Mouse (Mus musculus): ENCODE results near the gene Tjp2. TPM values are rescaled to one million over a fixed set of nuclear protein-coding genes. Genes with fewer than 3 reads are reported as not detected.
"Not testable (repeated sequence)": the region's sequence is repeated elsewhere in the genome, so short reads cannot be mapped to it uniquely, and the experiment has no call there.

The Tjp2 gene
- polyA plus RNA-seq, 1 experiment from 2014 or later: 38.6 TPM

DNA sequence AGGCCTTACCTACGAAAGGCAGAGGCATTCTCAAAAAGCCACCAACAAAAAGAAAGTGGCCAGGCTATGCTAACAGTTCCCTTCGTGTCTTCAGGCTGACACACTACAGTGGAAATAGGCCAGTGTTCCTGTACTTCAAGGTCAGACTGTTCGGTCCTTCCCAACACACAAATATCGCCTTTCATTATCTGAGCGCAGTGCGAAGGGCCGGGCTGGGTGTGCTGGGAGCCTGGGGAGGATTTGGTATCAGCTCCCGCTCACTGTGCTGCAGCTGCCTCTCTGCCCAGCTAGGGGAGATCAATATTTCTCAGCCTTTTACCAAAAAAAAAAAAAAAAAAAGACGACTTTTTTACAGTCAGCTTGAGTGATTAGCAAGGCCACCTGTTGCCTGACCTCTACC lies 106.1 kb downstream of the Tjp2 start:
- Histone ChIP-seq H3K27me3 (no peaks in the 10 kb centered on the region), H3K36me3 (peaks cover 44% of the 10 kb centered on the region), H3K9ac (no peak overlapping the region), H3K9me3 (no peaks in the 10 kb centered on the region), H3K4me1 (no peaks in the 10 kb centered on the region), H3K27ac (no peak overlapping the region), H3K4me2 (no peak overlapping the region), H3K4me3 (no peak overlapping the region)
- 78% methylated on average over 9 of the region's 9 CpGs for WGBS
- no peak for ATAC-seq (ENCODE audit: borderline replicate concordance, extremely low read depth, low FRiP score, low TSS enrichment)

DNA sequence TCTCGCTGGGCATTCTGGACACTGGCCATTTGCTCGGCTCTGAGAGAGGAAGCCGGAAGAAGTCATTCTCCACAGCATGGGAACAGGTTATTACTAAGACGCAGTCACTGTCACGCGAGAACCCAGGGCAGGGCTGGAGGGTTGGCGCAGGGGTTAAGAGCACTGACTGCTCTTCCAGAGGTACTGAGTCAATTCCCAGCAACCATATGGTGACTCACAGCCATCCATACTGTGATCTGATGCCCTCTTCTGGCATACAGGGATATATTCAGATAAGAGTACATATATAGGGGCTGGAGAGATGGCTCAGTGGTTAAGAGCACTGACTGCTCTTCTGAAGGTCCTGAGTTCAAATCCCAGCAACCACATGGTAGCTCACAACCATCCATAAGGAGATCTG lies 113.2 kb downstream of the Tjp2 start:
- no peaks in the 10 kb centered on the region for H3K9me3 ChIP-seq
- H3K9ac ChIP-seq: no peak overlapping the region
- H3K4me2 ChIP-seq: no peak overlapping the region
- no peak overlapping the region for H3K4me3 ChIP-seq
- no peaks in the 10 kb centered on the region for H3K27me3 ChIP-seq
- no peaks in the 10 kb centered on the region for H3K4me1 ChIP-seq
- WGBS: 91% methylated on average over 7 of the region's 7 CpGs
- H3K36me3 ChIP-seq: peaks cover 58% of the 10 kb centered on the region
- no peak for ATAC-seq (ENCODE audit: borderline replicate concordance, extremely low read depth, low FRiP score, low TSS enrichment)
- no peak overlapping the region for H3K27ac ChIP-seq

DNA sequence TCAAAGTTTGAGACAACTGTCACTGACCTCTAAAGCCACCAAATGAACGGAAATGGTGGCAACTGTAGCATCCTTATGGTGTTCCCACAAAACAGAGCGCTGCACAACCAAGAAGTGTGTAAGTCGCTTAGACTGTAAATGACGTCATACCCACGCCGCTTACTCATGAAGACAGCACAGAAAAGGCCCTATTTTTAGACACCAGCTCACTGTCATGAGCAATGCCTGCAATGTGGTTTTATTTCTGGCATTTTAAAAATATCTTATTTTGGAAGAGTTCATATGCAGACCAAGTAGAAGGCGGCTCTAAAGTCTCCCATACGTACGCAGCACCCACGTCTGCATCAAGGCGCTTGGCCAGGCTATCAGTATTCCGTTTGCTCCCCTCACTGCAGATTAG lies 117.1 kb downstream of the Tjp2 start:
- Histone ChIP-seq H3K4me3 (no peak overlapping the region), H3K27ac (no peak overlapping the region), H3K9me3 (no peaks in the 10 kb centered on the region), H3K27me3 (no peaks in the 10 kb centered on the region), H3K36me3 (peaks cover 43% of the 10 kb centered on the region), H3K4me2 (no peak overlapping the region), H3K9ac (no peak overlapping the region), H3K4me1 (no peaks in the 10 kb centered on the region)
- ATAC-seq (ENCODE audit: borderline replicate concordance, extremely low read depth, low FRiP score, low TSS enrichment): no peak
- 87% methylated on average over 12 of the region's 12 CpGs for WGBS

DNA sequence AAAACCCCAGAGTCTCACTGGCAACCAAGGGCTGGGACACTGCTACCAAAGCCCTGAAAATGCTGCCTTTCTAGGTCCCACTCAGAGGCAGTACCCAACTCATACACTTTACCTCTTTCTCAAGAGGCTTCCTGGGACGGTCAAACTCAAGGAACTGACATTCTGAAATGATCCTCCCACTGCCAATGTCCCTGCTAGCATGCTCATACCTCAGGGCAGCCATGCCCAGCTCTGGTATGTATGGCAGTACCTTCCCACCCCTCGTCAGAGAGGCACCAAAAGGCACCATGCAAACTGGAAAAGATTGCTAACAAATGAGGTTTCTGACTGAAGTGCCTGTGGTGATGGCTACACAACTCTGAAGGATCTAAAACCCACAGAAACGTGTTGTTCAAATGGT lies 121.0 kb downstream of the Tjp2 start:
- Histone ChIP-seq H3K27ac (no peak overlapping the region), H3K4me3 (no peak overlapping the region), H3K9me3 (no peaks in the 10 kb centered on the region), H3K36me3 (peaks cover 29% of the 10 kb centered on the region), H3K4me1 (no peaks in the 10 kb centered on the region), H3K27me3 (no peaks in the 10 kb centered on the region), H3K9ac (no peak overlapping the region), H3K4me2 (no peak overlapping the region)
- ATAC-seq (ENCODE audit: borderline replicate concordance, extremely low read depth, low FRiP score, low TSS enrichment): no peak
- 65% methylated on average over 3 of the region's 3 CpGs for WGBS

DNA sequence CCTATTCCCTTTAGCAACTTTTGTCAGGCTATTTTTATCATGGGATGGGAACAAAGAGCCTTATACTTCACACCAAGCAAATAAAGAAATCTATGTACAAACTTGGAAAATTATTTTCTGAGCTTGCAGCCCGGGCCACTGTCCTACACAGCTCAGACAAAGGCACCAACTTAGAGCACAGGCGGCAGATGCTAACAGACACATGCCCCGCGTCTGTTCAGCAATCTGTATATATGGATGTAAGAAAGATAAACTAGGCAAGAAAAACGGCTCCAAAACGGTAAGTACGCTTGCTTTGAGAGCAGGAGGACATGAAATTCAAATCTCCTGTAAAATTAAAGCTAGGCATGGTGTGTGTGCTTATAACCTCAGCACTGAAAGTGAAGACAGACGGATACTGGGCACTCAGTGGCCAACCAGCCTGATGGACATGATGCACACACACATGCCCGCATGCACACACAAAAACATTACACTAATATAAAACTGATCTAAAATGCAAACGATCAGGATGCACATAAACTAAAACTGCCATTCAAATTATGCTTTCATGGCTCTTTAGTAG lies 122.2 kb downstream of the Tjp2 start:
- Histone ChIP-seq H3K4me3 (no peak overlapping the region), H3K36me3 (peaks cover 24% of the 10 kb centered on the region; the same call in 1 of the 2 replicates), H3K27ac (no peak overlapping the region), H3K9ac (no peak overlapping the region), H3K4me1 (no peaks in the 10 kb centered on the region), H3K27me3 (no peaks in the 10 kb centered on the region), H3K9me3 (no peaks in the 10 kb centered on the region), H3K4me2 (no peak overlapping the region)
- no peak for ATAC-seq (ENCODE audit: borderline replicate concordance, extremely low read depth, low FRiP score, low TSS enrichment)
- 85% methylated on average over 10 of the region's 10 CpGs for WGBS

DNA sequence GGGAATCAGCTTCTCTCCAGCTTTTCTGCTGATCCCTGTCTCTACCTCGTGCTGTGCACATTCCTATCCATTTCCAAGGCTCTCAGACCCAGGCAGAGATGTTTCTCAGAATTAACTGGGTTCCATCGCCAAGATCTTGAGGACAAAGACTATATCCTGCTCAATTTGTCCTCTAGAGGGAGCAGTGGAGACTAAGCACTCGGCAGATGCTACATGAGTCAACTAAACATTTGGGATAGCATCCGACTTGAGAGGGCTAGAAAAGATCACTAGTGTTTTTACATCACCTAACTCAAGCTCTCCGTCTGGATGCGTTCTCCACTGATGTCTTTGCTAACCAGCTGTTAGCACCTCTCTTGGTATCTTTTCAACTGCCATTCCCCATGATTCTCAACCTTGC lies 123.6 kb downstream of the Tjp2 start:
- ATAC-seq (ENCODE audit: borderline replicate concordance, extremely low read depth, low FRiP score, low TSS enrichment): no peak

DNA sequence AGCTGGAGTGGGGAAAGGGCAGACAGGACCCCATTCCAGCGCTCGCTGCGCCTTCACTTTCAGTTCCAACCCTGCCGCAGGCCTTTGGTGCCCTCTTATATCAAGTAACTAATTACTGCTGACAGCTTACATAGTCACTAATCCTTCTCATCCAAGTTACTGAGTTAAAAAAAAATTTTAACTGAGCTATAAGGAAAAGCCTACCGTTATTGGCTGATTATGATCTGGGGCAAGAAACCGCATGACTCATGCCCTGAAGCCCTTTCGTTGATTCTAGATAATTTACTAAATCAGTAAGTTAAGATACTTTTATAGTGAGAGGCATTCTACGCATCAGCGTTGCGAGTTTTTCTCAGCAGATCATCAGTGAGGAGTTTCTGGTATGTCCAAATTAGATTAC lies 126.1 kb downstream of the Tjp2 start:
- Histone ChIP-seq H3K9me3 (no peaks in the 10 kb centered on the region), H3K36me3 (peaks cover 27% of the 10 kb centered on the region; the same call in 1 of the 2 replicates), H3K9ac (no peak overlapping the region), H3K4me3 (no peak overlapping the region), H3K4me1 (no peaks in the 10 kb centered on the region), H3K27me3 (no peaks in the 10 kb centered on the region), H3K4me2 (no peak overlapping the region), H3K27ac (no peak overlapping the region)
- no peak for ATAC-seq (ENCODE audit: borderline replicate concordance, extremely low read depth, low FRiP score, low TSS enrichment)
- WGBS: 88% methylated on average over 10 of the region's 10 CpGs

More for the DNA sequence above, 123.6 kb downstream of the Tjp2 start:
- Histone ChIP-seq H3K27ac (no peak overlapping the region), H3K9me3 (no peaks in the 10 kb centered on the region), H3K4me1 (no peaks in the 10 kb centered on the region), H3K9ac (no peak overlapping the region), H3K4me3 (no peak overlapping the region), H3K36me3 (peaks cover 18% of the 10 kb centered on the region; the same call in 1 of the 2 replicates), H3K27me3 (no peaks in the 10 kb centered on the region), H3K4me2 (no peak overlapping the region)
- WGBS: 75% methylated on average over 6 of the region's 6 CpGs

DNA sequence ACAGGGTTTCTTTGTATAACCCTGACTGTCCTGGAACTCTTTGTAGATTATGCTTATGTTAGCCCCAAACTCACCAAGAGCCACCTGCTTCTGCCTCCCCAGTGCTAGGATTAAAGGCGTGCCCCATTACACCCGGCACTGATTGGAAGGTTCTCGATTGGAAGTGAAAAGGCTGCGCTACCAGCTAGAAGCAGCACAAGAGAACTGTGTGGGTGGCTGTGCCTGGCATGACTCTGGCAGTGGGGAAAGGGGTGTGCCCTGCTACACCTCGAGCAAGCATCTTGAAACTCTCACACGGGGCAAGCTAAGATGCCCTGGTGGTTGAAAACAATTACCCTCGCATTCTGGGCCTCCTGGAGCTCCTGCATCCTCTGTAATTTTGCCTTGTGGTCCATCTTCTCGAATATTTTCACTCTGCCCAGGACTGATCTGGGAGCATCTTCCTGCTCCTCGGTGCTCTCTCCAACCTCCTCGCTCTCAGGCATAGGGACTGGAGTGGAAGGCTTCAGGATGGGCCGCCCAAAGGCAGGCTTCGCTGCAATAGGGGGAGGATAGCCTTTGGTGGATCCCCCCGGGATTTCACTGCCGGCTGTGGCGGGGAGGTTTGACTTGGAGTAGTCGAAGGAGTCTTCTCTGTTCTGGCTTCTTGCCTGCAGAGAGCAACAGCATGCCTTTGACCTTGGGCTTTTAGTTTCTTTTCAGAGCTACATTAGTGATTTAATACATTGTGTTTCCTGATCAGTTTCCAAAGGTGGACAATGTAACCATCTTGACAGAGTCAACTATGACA lies 127.0 kb downstream of the Tjp2 start:
- no peaks in the 10 kb centered on the region for H3K4me1 ChIP-seq
- ATAC-seq (ENCODE audit: borderline replicate concordance, extremely low read depth, low FRiP score, low TSS enrichment): no peak
- no peak overlapping the region for H3K9ac ChIP-seq
- peaks cover 27% of the 10 kb centered on the region; the same call in 1 of the 2 replicates for H3K36me3 ChIP-seq
- H3K27ac ChIP-seq: no peak overlapping the region
- H3K9me3 ChIP-seq: no peaks in the 10 kb centered on the region
- H3K4me3 ChIP-seq: no peak overlapping the region
- 87% methylated on average over 16 of the region's 16 CpGs for WGBS
- H3K4me2 ChIP-seq: no peak overlapping the region
- no peaks in the 10 kb centered on the region for H3K27me3 ChIP-seq

DNA sequence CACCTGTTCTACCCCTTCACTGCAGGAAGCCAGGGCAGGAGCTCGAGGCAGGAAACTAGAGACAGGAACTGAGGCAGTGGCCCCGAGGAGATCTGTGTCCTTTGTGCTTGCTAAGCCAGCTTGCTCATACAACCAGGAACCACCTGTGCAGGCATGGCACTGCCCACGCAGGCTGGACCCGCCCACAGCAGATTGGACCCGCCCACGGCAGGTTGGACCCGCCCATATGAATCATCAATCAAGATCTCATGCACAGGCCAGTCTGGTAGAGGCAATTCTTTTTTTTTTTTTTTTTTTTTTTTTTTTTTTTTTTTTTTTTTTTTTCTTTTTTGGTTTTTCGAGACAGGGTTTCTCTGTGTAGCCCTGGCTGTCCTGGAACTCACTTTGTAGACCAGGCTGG lies 132.8 kb downstream of the Tjp2 start:
- H3K4me3 ChIP-seq; ATAC-seq (ENCODE audit: borderline replicate concordance, extremely low read depth, low FRiP score, low TSS enrichment); H3K4me2 ChIP-seq; H3K27ac ChIP-seq; H3K36me3 ChIP-seq; H3K9ac ChIP-seq; H3K9me3 ChIP-seq; H3K4me1 ChIP-seq; H3K27me3 ChIP-seq: not testable (repeated sequence)
- WGBS: 67% methylated on average over 8 of the region's 8 CpGs

DNA sequence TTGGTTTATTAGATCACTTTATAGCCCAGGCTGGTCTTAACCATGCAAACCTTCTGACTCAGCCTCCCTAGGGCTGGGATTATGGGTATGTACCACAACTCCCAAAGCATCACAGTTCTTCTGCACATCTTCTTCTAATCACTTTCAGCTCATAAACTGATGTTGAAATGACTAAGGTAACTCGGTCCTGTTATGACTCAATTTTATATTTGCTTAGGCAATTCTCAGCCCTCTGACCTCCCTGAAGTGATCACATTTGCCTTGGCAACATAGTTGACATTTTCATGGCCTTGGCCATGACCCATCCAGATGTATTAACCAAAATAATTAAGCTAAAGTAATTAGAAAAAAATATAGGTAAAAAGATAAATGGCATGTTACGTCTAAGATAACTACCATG lies 134.5 kb downstream of the Tjp2 start:
- no peak overlapping the region for H3K9ac ChIP-seq
- no peak for ATAC-seq (ENCODE audit: borderline replicate concordance, extremely low read depth, low FRiP score, low TSS enrichment)
- H3K36me3 ChIP-seq: peaks cover 7% of the 10 kb centered on the region; the same call in 1 of the 2 replicates
- H3K27me3 ChIP-seq: no peaks in the 10 kb centered on the region
- H3K4me3 ChIP-seq: no peak overlapping the region
- H3K27ac ChIP-seq: no peak overlapping the region
- H3K9me3 ChIP-seq: no peaks in the 10 kb centered on the region
- H3K4me2 ChIP-seq: no peak overlapping the region
- 59% methylated on average over 2 of the region's 2 CpGs for WGBS
- H3K4me1 ChIP-seq: no peaks in the 10 kb centered on the region

DNA sequence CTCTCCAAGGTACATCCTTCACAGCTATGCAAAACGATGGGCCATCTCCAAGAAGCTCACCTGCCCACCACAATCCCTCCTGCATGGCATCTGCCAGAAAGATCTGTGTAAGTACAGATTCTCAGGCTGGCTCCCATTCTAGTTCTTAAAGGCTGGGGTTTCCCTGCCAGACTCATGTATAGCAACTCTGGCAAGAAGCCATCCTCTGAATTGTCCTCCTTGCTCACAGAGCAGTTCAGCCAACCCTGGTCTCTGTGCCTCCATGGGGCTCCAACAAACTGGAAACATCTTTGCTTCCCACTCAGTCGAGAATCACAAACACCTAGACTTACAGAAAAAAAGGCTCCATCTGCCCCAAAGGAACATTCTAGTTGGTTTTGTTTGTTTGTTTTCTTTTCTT lies 139.5 kb downstream of the Tjp2 start:
- no peak for ATAC-seq (ENCODE audit: borderline replicate concordance, extremely low read depth, low FRiP score, low TSS enrichment)
- Histone ChIP-seq H3K36me3 (no peaks in the 10 kb centered on the region), H3K27me3 (no peaks in the 10 kb centered on the region), H3K9me3 (no peaks in the 10 kb centered on the region), H3K9ac (no peak overlapping the region), H3K4me2 (no peak overlapping the region), H3K4me3 (no peak overlapping the region), H3K4me1 (no peaks in the 10 kb centered on the region), H3K27ac (no peak overlapping the region)
- 70% methylated on average over 2 of the region's 2 CpGs for WGBS

DNA sequence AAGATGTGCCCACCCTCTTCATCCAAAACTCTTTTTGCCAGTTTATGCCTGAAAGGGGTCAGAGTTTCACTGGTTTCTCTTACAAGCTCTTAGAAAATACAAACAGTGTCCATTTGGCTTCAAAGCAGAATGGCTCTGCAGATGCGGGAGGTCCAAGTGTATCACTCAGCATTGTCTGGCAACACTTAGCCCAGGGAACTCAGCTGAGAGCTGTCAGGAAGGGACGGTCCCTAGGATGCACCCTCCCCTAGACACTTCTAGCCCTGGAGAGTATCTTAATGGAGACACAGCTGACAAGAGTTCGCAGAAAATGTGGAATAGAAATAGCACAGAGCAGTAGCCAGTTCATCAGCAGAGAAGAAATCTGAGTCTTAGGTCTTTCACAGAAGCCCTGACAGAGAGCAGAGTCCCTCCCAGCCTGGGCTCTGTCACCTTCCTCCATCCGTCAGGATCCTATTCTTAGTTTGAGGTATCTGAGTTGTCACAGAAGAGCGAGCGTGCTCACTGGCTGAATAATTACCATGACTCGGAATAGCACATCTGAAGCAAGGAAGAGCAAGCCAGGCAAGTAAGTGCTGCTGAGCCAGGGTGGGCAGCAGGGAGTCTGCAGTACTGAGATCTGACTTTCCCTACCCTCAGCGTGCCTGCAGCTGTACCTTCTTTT lies 144.3 kb downstream of the Tjp2 start:
- Histone ChIP-seq H3K27me3 (no peaks in the 10 kb centered on the region), H3K4me3 (no peak overlapping the region), H3K36me3 (no peaks in the 10 kb centered on the region), H3K9ac (no peak overlapping the region), H3K9me3 (no peaks in the 10 kb centered on the region), H3K4me1 (no peaks in the 10 kb centered on the region), H3K4me2 (no peak overlapping the region), H3K27ac (no peak overlapping the region)
- WGBS: 43% methylated on average over 8 of the region's 8 CpGs
- no peak for ATAC-seq (ENCODE audit: borderline replicate concordance, extremely low read depth, low FRiP score, low TSS enrichment)
